Mouse (Mus musculus) olfactory bulb, adult 2 months (tissue): ENCODE results near the gene Spata21. TPM values are rescaled to one million over a fixed set of nuclear protein-coding genes. Genes with fewer than 3 reads are reported as not detected.

Experiments
- H3K27ac ChIP-seq: fragments of 200-500 bp; 2 replicates; pipeline ENCODE4 v1.5.1; 2012; ENCODE audit warnings: low read depth, low read length; ENCODE audit not compliant: insufficient read depth
- H3K4me1 ChIP-seq: fragments of 200-500 bp; 2 replicates; pipeline ENCODE4 v1.6.1; 2012; ENCODE audit warnings: low read length; ENCODE audit not compliant: control insufficient read depth, insufficient read depth
- H3K4me3 ChIP-seq: fragments of 200-500 bp; 2 replicates; pipeline ENCODE4 v1.5.1; 2012; ENCODE audit warnings: mild to moderate bottlenecking, low read depth, low read length, moderate library complexity; ENCODE audit not compliant: insufficient read depth
- CTCF ChIP-seq: fragments of 200-500 bp; IDR thresholded peaks from 2 replicates; pipeline ENCODE4 v1.5.1; 2012; ENCODE audit warnings: low read depth, mild to moderate bottlenecking, low read length, moderate library complexity; ENCODE audit not compliant: insufficient read depth
- POLR2A ChIP-seq: fragments of 200-500 bp; IDR thresholded peaks from 2 replicates; pipeline ENCODE4 v1.6.1; 2012; ENCODE audit warnings: mild to moderate bottlenecking, low read depth, low read length, moderate library complexity; ENCODE audit not compliant: insufficient read depth
- WGBS: fragments of 180-500 bp; shearing (Covaris S2); methylation state at CpG from one replicate; pipeline ENCODE4 v1.1.7; 2018; 5-methylcytosine and 5-hydroxymethylcytosine counted together
- polyA plus RNA-seq: library from polyadenylated mRNA; stranded (reverse); fragments of >200 nt; gene quantifications from 2 replicates; pipeline ENCODE4 v1.2.4, GENCODE M21; 2012; ENCODE audit warnings: low replicate concordance; ENCODE audit not compliant: missing spikeins, insufficient read depth, insufficient read length

Gene Spata21
- polyA plus RNA-seq, 1 experiment: not detected

- WGBS: 78% methylated on average over 10 of the region's 10 CpGs
Observed at GRCm38 (mm10) chr4:141095016-141095415, 6.9 kb downstream of the Spata21 start.

GRCm38 (mm10) chr4:141096710-141097109, 8.6 kb downstream of the Spata21 start:
- Histone ChIP-seq H3K27ac (no peak overlapping the region), H3K4me1 (peaks cover 5% of the 10 kb centered on the region), H3K4me3 (no peak overlapping the region)
- 9% methylated on average over 9 of the region's 9 CpGs for WGBS
- TF ChIP-seq POLR2A: no peak
- TF ChIP-seq CTCF: no peak

More at GRCm38 (mm10) chr4:141095016-141095415, 6.9 kb downstream of the Spata21 start:
- TF ChIP-seq CTCF: no peak
- no peak for TF ChIP-seq POLR2A
- Histone ChIP-seq H3K4me3 (no peak overlapping the region), H3K4me1 (peaks cover 5% of the 10 kb centered on the region), H3K27ac (no peak overlapping the region)

- peaks cover 5% of the 10 kb centered on the region for H3K4me1 ChIP-seq
- no peak overlapping the region for H3K27ac ChIP-seq
- TF ChIP-seq CTCF (no peak), POLR2A (no peak)
- no peak overlapping the region for H3K4me3 ChIP-seq
- WGBS: 90% methylated on average over 4 of the region's 4 CpGs
Observed at GRCm38 (mm10) chr4:141098935-141099334, 10.8 kb downstream of the Spata21 start.

GRCm38 (mm10) chr4:141099956-141100355, 11.8 kb downstream of the Spata21 start:
- TF ChIP-seq POLR2A: no peak
- no peak for TF ChIP-seq CTCF
- no peak overlapping the region for H3K27ac ChIP-seq
- peaks cover 5% of the 10 kb centered on the region for H3K4me1 ChIP-seq
- 82% methylated on average over 5 of the region's 5 CpGs for WGBS
- no peak overlapping the region for H3K4me3 ChIP-seq

- 94% methylated on average over 9 of the region's 9 CpGs for WGBS
- Histone ChIP-seq H3K4me1 (peaks cover 5% of the 10 kb centered on the region), H3K4me3 (no peak overlapping the region), H3K27ac (no peak overlapping the region)
- no peak for TF ChIP-seq CTCF
- no peak for TF ChIP-seq POLR2A
Observed at GRCm38 (mm10) chr4:141101291-141101690, 13.2 kb downstream of the Spata21 start.

- Histone ChIP-seq H3K27ac (no peak overlapping the region), H3K4me1 (peaks cover 2% of the 10 kb centered on the region), H3K4me3 (no peak overlapping the region)
- 73% methylated on average over 6 of the region's 6 CpGs for WGBS
- TF ChIP-seq CTCF: no peak
- TF ChIP-seq POLR2A: no peak
Observed at GRCm38 (mm10) chr4:141101855-141102254, 13.7 kb downstream of the Spata21 start.

- 85% methylated on average over 16 of the region's 16 CpGs for WGBS
- Histone ChIP-seq H3K4me1 (no peaks in the 10 kb centered on the region), H3K27ac (no peak overlapping the region), H3K4me3 (no peak overlapping the region)
- no peak for TF ChIP-seq CTCF
- no peak for TF ChIP-seq POLR2A
Observed at GRCm38 (mm10) chr4:141106526-141107183, 18.5 kb downstream of the Spata21 start.

GRCm38 (mm10) chr4:141108196-141108732, 20.1 kb downstream of the Spata21 start:
- 38% methylated on average over 10 of the region's 10 CpGs for WGBS
- H3K27ac ChIP-seq: no peak overlapping the region
- TF ChIP-seq CTCF: no peak
- no peak for TF ChIP-seq POLR2A

GRCm38 (mm10) chr4:141113831-141114230, 25.7 kb downstream of the Spata21 start:
- WGBS: 64% methylated on average over 7 of the region's 7 CpGs
- TF ChIP-seq CTCF (no peak), POLR2A (no peak)
- no peak overlapping the region for H3K27ac ChIP-seq
- no peak overlapping the region for H3K4me3 ChIP-seq
- H3K4me1 ChIP-seq: peaks cover 21% of the 10 kb centered on the region

More at GRCm38 (mm10) chr4:141108196-141108732, 20.1 kb downstream of the Spata21 start:
- H3K4me3 ChIP-seq: no peak overlapping the region
- no peaks in the 10 kb centered on the region for H3K4me1 ChIP-seq
